Mouse (Mus musculus) neural tube, embryonic 12.5 days (tissue): ENCODE data around the gene Uspl1. TPM values are rescaled to one million over a fixed set of nuclear protein-coding genes. Genes with fewer than 3 reads are reported as not detected.

ENCODE experiments used
- ATAC-seq: fragments of 200-750 bp; cut with Nextera tagmentation; 2 replicates; pipeline ENCODE4 v1.8.0; 2017; ENCODE audit warnings: low read depth, mild to moderate bottlenecking, moderate TSS enrichment, moderate library complexity; ENCODE audit not compliant: low FRiP score
- H3K27ac ChIP-seq: fragments of 300-500 bp; sonication (generic); 2 replicates; pipeline ENCODE4 v1.5.1; 2016
- H3K27me3 ChIP-seq: fragments of 300-500 bp; sonication (generic); replicated peaks from 2 replicates; pipeline ENCODE4 v1.6.1; 2016; ENCODE audit warnings: mild to moderate bottlenecking
- H3K36me3 ChIP-seq: fragments of 300-500 bp; sonication (generic); 2 replicates; pipeline ENCODE4 v1.6.1; 2016; ENCODE audit warnings: mild to moderate bottlenecking
- H3K4me1 ChIP-seq: fragments of 300-500 bp; sonication (generic); 2 replicates; pipeline ENCODE4 v1.6.1; 2016
- H3K4me2 ChIP-seq: fragments of 300-500 bp; sonication (generic); replicated peaks from 2 replicates; pipeline ENCODE4 v1.6.1; 2016; ENCODE audit warnings: mild to moderate bottlenecking
- H3K4me3 ChIP-seq: fragments of 300-500 bp; sonication (generic); 2 replicates; pipeline ENCODE4 v1.5.1; 2016
- H3K9ac ChIP-seq: fragments of 300-500 bp; sonication (generic); 2 replicates; pipeline ENCODE4 v1.6.1; 2016; ENCODE audit warnings: mild to moderate bottlenecking
- H3K9me3 ChIP-seq: fragments of 300-500 bp; sonication (generic); 2 replicates; pipeline ENCODE4 v1.6.1; 2016; ENCODE audit warnings: mild to moderate bottlenecking
- whole genome bisulfite sequencing: fragments of 180-500 bp; shearing (Covaris S2); methylation state at CpG from one replicate; pipeline ENCODE4 v1.1.7; 2016; 5-methylcytosine and 5-hydroxymethylcytosine counted together
- polyA plus RNA-seq: library from polyadenylated mRNA; unstranded; fragments of >200 nt; fragmentation: Nextera tagmentation; extraction: Ambion mirVana; gene quantifications from 2 replicates; pipeline ENCODE4 v1.2.1, GENCODE M21; 2016

Gene Uspl1
- polyA plus RNA-seq, 1 experiment from 2014 or later, result 72.0 TPM

DNA sequence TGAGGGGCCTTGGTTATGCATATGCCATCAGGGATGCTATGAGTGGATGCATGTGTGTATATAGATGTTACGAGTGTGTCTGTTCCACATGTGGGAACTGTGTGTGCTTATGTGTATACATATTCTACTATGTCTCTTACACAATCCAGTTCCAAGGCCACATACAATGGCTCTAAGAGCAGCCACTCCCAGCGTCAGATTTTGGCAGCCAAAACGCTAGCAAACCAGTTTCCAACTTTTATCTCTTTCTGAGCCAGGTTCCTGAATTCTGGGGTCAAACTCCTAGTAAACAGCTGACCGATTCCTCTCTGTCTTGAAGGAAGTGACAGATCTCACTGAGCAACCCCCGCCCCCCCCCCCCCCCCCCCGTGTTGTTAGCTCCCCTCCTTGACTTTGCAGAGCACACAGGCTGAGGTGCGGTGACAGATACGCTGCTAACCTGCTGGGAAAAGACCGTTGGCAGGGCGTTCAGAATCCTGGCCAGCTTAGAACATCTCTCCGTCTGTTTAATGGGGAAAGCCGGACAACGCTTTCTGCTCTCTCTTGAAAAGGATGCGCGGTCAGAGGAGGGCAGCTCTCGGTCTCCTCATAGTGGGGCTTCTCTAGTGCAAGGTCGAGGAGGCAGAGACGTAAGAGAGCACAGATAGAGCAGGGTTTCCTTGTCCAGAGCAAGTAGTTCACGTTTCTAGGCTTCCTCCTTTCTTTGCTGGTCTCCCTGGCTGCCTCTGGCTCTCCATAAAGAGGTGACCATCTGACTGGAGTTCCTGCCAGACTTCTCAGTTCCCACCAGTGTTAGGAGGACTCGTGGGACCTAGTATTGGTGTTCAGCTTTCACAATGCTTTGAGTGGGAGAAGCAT lies 63.1 kb downstream of the Uspl1 start:
- ATAC-seq, result no peak
- peaks cover 15% of the 10 kb centered on the region for H3K4me1 ChIP-seq
- H3K36me3 ChIP-seq, result no peaks in the 10 kb centered on the region
- 52% methylated on average over 20 of the region's 20 CpGs for WGBS
- no peak overlapping the region for H3K9ac ChIP-seq
- no peak overlapping the region for H3K4me3 ChIP-seq
- no peak overlapping the region for H3K4me2 ChIP-seq
- H3K27ac ChIP-seq, result no peak overlapping the region
- H3K9me3 ChIP-seq, result no peaks in the 10 kb centered on the region
- H3K27me3 ChIP-seq, result no peaks in the 10 kb centered on the region

DNA sequence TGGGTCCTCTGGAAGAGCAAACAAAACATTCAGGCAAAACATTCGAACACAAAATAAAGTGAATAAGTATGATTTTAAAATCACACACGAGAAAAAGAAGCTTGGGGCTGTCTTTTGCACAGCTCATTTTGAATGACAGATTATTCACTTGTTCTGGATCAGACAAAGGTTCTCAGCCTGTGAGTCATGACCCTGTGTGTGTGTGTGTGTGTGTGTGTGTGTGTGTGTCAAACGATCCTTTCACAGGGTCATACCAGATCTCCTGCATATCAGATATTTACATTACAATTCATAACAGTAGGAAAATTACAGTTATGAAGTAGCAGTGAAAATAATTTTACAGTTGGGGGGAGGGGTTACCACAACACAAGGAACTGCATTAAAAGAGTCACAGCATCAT lies 68.2 kb downstream of the Uspl1 start:
- ATAC-seq, result no peak
- Histone ChIP-seq H3K27ac (no peak overlapping the region), H3K36me3 (no peaks in the 10 kb centered on the region), H3K4me1 (peaks cover 6% of the 10 kb centered on the region; the same call in 1 of the 2 replicates), H3K4me2 (no peak overlapping the region), H3K9ac (no peak overlapping the region), H3K4me3 (no peak overlapping the region), H3K27me3 (no peaks in the 10 kb centered on the region), H3K9me3 (no peaks in the 10 kb centered on the region)
- WGBS, result 87% methylated on average over 3 of the region's 3 CpGs

DNA sequence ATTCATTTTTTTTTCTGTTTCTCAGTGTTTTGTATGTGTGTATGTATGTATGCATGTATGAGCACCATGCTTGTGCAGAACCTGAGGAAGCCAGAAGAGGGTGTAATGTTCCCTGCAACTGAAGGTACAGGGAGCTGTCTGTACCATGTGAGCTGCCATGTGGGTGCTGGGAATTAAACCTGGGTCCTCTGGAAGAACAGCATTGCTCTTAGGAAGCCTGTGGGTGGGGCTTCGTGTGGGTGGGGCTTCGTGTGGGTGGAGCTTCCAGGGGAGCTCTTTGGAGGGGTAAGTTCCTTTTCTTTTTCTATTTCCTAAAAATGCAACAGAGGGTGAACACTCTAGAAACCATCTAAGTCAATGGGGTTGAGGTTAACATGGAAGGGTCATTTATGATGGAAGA lies 69.3 kb downstream of the Uspl1 start:
- no peaks in the 10 kb centered on the region for H3K27me3 ChIP-seq

DNA sequence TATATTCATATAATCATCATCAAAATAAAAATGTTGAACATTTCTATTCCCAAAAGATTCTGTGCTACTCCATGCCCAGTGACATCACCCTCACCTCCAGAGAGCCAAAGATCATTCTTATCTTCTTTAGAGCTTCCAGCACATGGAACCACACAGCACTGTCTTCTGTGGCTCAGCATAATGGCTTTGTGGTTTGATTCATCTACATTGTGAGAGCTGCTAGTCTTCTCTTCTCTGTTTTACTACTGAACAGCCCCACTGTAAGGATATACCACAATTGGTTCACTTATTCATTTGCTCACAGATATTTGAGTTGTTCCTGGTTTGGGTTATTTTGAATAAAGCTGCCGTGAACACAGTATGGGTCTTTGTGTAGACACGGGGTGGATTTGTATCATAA lies 71.4 kb downstream of the Uspl1 start:
- H3K9ac ChIP-seq, result no peak overlapping the region
- H3K9me3 ChIP-seq, result no peaks in the 10 kb centered on the region
- WGBS, result 87% methylated on average over 2 of the region's 2 CpGs
- H3K4me1 ChIP-seq, result peaks cover 27% of the 10 kb centered on the region
- no peaks in the 10 kb centered on the region for H3K36me3 ChIP-seq
- no peak for ATAC-seq
- H3K4me3 ChIP-seq, result no peak overlapping the region
- H3K27ac ChIP-seq, result no peak overlapping the region
- H3K4me2 ChIP-seq, result no peak overlapping the region
- H3K27me3 ChIP-seq, result no peaks in the 10 kb centered on the region

More for the DNA sequence above, 69.3 kb downstream of the Uspl1 start:
- no peak overlapping the region for H3K4me2 ChIP-seq
- 70% methylated on average over 2 of the region's 2 CpGs for WGBS
- no peaks in the 10 kb centered on the region for H3K36me3 ChIP-seq
- ATAC-seq, result no peak
- H3K27ac ChIP-seq, result no peak overlapping the region
- H3K9ac ChIP-seq, result no peak overlapping the region
- H3K4me3 ChIP-seq, result no peak overlapping the region
- H3K4me1 ChIP-seq, result peaks cover 16% of the 10 kb centered on the region
- no peaks in the 10 kb centered on the region for H3K9me3 ChIP-seq

DNA sequence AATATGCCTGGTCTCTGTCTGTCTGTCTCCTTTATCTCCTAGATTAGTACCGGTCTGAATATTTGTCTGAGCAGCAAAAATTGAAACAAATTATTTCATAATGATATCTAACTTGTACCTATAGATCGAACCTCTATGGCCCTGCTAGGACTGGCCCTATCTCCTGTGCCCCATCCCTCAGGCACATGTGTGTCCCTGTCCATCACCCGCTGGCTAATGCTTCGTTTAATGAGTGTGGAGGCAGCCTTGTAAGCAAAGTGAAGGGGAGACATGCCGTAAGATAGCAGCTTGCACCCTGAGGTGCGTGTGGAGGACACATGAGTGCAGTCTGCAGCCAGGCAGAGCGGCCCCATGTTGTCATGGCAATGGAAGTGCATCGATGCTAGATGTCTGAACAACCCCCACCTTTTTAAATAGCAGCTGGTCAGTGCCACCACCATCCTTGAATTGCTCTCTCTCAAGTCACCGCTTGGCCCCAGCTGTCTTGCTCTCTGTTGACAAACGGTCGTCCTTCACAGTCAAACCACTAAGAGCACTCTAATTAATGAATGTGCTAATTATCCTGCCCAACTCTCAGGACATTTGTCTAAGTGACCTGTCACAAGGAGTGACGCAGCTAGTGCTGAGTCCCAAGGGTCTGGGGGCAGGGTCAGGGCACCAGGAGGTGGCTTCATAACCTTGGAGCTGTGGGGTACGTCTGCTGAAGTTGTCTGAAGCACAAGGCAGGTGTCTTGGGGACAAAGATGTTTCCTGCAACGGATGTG lies 73.5 kb downstream of the Uspl1 start:
- Histone ChIP-seq H3K9ac (no peak overlapping the region), H3K36me3 (no peaks in the 10 kb centered on the region), H3K4me3 (no peak overlapping the region), H3K27me3 (no peaks in the 10 kb centered on the region), H3K9me3 (no peaks in the 10 kb centered on the region), H3K4me1 (peaks cover 27% of the 10 kb centered on the region), H3K27ac (peak overlapping the region; percentile 81; the same call in 1 of the 2 replicates), H3K4me2 (0 out of 2 replicates have a peak overlapping the region, but pooled peaks have one; percentile 4)
- ATAC-seq, result peak; percentile 67
- 31% methylated on average over 14 of the region's 14 CpGs for WGBS

DNA sequence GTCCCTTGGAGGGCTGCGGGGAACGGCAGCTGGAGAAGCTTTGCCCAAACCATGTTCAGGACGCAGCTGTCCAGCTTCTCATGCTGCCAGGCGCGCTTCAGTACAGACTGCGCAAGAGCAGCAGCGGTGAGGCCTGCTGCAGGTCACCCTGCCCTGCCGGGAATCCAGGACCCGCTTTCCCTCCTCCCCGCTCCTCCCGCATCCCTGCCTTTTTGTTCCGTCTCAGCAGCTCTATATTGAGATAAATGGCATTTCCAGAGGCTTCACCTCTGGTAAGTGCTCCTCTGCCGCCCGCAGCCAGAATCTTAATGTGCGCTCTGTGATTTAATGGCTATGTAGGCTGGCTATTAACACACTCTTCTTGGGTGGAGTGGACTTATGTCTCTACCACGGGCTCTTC lies 74.9 kb downstream of the Uspl1 start:
- 18% methylated on average over 16 of the region's 16 CpGs for WGBS
- H3K36me3 ChIP-seq, result no peaks in the 10 kb centered on the region
- H3K27me3 ChIP-seq, result no peaks in the 10 kb centered on the region
- H3K9ac ChIP-seq, result no peak overlapping the region
- peak; percentile 79 for ATAC-seq
- peak overlapping the region; percentile 46 for H3K4me2 ChIP-seq
- peak overlapping the region; percentile 81 for H3K27ac ChIP-seq
- H3K9me3 ChIP-seq, result no peaks in the 10 kb centered on the region
- H3K4me3 ChIP-seq, result no peak overlapping the region
- H3K4me1 ChIP-seq, result peaks cover 27% of the 10 kb centered on the region

DNA sequence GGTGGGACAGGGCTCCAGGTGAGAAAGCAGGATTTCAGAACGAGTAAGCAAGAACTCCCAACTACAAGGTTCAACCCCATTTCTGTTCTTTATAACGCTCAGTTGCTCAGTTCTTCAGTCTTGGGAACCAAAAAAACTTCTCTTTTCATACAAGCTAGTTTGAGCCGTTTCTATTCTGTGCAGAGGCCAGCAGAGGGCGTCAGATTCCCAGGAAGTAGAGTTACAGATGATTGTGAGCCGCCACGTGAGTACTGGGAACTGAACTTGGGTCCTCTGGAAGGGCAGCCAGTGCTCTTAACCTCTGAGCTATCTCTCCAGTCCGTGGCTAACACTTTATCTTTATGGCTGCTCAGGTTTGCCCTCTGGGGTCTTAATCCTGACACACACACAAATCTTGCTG lies 77.3 kb downstream of the Uspl1 start:
- Histone ChIP-seq H3K4me3 (no peak overlapping the region), H3K4me2 (no peak overlapping the region), H3K36me3 (no peaks in the 10 kb centered on the region), H3K4me1 (peaks cover 27% of the 10 kb centered on the region), H3K27ac (no peak overlapping the region), H3K9me3 (no peaks in the 10 kb centered on the region), H3K9ac (no peak overlapping the region), H3K27me3 (no peaks in the 10 kb centered on the region)
- WGBS, result 74% methylated on average over 7 of the region's 7 CpGs
- ATAC-seq, result no peak

DNA sequence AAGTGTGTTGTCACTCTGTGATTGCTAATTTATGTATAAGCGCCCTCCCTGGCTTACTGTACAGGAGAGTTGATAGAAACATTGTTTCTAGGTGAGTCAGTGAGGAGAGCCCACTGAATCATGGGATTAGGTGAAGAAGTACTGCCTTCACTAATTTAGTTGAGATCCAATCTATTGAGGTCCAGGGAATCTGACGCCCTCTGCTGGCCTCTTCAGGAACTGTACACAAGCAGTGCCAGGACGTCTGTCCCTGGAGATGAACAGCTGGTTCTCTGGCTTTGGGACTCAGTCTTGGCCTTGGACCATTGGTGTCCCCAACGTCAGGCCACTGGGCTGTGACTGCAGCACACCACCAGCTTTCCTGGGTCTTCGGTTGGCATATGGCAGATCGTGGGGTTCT lies 77.7 kb downstream of the Uspl1 start:
- H3K9ac ChIP-seq, result no peak overlapping the region
- no peak overlapping the region for H3K4me2 ChIP-seq
- H3K9me3 ChIP-seq, result no peaks in the 10 kb centered on the region
- no peaks in the 10 kb centered on the region for H3K27me3 ChIP-seq
- peaks cover 27% of the 10 kb centered on the region for H3K4me1 ChIP-seq
- no peak for ATAC-seq
- no peaks in the 10 kb centered on the region for H3K36me3 ChIP-seq
- no peak overlapping the region for H3K27ac ChIP-seq
- no peak overlapping the region for H3K4me3 ChIP-seq
- 59% methylated on average over 6 of the region's 6 CpGs for WGBS

DNA sequence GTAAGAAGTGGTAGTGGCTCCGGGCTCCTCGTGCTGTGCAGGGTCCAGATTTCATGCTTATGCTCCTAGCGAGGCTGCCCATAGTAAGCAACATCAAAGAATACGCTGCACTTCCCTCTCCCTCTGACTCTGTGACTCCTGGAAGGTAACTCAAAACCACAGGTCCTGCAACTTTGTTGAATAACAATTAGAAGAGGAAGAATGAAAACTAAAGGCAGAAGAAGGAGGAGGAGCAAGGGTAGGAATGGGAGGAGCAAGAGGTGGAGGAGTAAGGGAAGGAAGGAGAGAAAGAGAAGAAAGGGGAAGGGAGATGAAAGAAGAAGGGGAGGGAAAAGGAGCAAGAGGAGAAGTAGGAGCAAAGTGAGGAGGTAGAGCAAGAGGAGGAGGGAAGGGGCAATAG lies 80.3 kb downstream of the Uspl1 start, which contains the start of gene Alox5ap:
TSS of gene Alox5ap (plus strand) at position 363 of the 400 bp plus-strand sequence.
- ATAC-seq, result no peak
- 65% methylated on average over 4 of the region's 4 CpGs for WGBS
- no peaks in the 10 kb centered on the region for H3K9me3 ChIP-seq
- peaks cover 2% of the 10 kb centered on the region; the same call in 1 of the 2 replicates for H3K4me1 ChIP-seq
- H3K9ac ChIP-seq, result no peak within 1 kb of the TSS; the same call in 1 of the 2 replicates
- H3K4me2 ChIP-seq, result no peak within 1 kb of the TSS
- no peaks in the 10 kb centered on the region for H3K27me3 ChIP-seq
- H3K4me3 ChIP-seq, result no peak within 1 kb of the TSS
- no peak within 1 kb of the TSS for H3K27ac ChIP-seq
- no peaks in the 10 kb centered on the region for H3K36me3 ChIP-seq

DNA sequence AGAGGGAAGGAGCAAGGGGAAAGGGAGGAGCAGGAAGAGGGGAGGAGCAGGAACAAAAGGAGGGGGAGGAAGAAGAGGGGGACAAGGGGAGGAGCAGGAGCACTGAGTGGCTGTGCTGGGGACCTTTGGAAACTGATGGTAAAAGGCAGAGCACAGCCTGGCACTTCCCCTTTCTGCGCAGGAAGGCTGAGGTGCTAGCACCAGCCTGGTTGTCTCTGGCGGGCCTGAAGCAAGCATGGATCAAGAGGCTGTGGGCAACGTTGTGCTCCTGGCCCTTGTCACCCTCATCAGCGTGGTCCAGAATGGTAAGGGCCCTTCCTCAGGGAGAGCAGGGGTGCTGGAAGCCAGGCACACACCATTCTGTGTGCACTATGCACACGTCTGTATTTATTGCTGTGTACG lies 80.7 kb downstream of the Uspl1 start:
- no peak overlapping the region for H3K4me2 ChIP-seq
- no peak overlapping the region for H3K27ac ChIP-seq
- H3K27me3 ChIP-seq, result no peaks in the 10 kb centered on the region
- H3K9ac ChIP-seq, result no peak overlapping the region; the same call in 1 of the 2 replicates
- H3K4me1 ChIP-seq, result no peaks in the 10 kb centered on the region
- H3K36me3 ChIP-seq, result no peaks in the 10 kb centered on the region
- no peak for ATAC-seq
- 60% methylated on average over 6 of the region's 6 CpGs for WGBS
- H3K4me3 ChIP-seq, result no peak overlapping the region
- no peaks in the 10 kb centered on the region for H3K9me3 ChIP-seq
